Mouse (Mus musculus) heart, adult 2 months (tissue): ENCODE data around the gene Zc3h12c.

Experiments used
- CTCF ChIP-seq: fragments of 200-600 bp; IDR thresholded peaks from 2 replicates; pipeline ENCODE4 v1.8.1; 2022; ENCODE audit warnings: antibody characterized with exemption, mild to moderate bottlenecking, moderate library complexity
- POLR2A ChIP-seq: fragments of 200-500 bp; IDR thresholded peaks from 2 replicates; pipeline ENCODE4 v1.6.1; 2011; ENCODE audit warnings: mild to moderate bottlenecking, low read depth, low read length, control low read depth; ENCODE audit not compliant: insufficient read depth

DNA sequence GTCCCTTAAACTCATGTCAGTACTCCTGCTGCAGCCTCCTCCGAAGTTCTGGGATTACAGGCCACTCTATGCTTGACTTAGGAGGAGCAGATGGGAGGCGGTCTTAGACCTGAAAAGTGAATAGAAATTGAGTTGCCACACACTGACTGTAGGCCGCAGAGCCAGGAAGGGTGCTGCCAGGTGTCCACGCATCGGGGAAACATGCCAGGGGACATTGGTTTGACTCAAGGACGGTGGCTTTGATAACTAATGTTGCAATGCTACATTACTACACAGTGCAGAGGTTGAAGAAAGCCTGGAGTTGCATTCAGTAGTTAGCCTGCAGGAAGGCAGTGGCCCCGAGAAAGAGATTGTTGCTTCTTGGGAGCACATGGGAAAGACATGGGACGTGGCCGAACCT is 76.6 kb downstream of the Zc3h12c start:
- no peak for TF ChIP-seq POLR2A
- no peak for TF ChIP-seq CTCF
